Mouse (Mus musculus) spleen, adult 2 months (tissue): Measurements from ENCODE around the gene Cmip.

ENCODE experiments used
- CTCF ChIP-seq: fragments of 200-500 bp; IDR thresholded peaks from 2 replicates; pipeline ENCODE4 v1.5.1; 2011; ENCODE audit warnings: mild to moderate bottlenecking, inconsistent platforms; ENCODE audit not compliant: insufficient read depth, insufficient read length, insufficient replicate concordance; ENCODE audit errors: extremely low read depth
- POLR2A ChIP-seq: fragments of 200-500 bp; IDR thresholded peaks from 2 replicates; pipeline ENCODE4 v1.6.1; 2011; ENCODE audit warnings: low read depth, low read length, inconsistent platforms

DNA sequence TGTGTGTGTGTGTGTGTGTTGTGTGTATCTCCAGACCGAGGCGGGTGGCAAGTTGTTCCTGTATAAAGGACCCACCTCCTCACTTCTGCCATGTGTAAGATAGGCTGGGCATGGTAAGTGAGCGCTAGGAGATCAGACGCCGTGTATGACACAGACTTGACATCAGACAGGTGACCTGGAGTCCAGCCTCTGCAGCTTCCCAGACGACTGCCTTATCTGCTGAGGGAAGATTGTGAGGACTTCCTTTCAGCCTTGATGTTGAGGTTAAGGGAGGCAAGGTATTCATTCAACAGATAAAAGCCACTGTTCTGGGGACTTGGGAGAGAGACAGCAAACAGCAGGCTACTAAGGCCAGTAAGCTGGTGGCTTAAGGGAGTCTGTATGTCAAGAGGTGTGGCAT is 6.6 kb downstream of the Cmip start:
- no peak for TF ChIP-seq CTCF
- no peak for TF ChIP-seq POLR2A
